ENCODE assay signal across 14 mouse cellular contexts in the genomic region with DNA sequence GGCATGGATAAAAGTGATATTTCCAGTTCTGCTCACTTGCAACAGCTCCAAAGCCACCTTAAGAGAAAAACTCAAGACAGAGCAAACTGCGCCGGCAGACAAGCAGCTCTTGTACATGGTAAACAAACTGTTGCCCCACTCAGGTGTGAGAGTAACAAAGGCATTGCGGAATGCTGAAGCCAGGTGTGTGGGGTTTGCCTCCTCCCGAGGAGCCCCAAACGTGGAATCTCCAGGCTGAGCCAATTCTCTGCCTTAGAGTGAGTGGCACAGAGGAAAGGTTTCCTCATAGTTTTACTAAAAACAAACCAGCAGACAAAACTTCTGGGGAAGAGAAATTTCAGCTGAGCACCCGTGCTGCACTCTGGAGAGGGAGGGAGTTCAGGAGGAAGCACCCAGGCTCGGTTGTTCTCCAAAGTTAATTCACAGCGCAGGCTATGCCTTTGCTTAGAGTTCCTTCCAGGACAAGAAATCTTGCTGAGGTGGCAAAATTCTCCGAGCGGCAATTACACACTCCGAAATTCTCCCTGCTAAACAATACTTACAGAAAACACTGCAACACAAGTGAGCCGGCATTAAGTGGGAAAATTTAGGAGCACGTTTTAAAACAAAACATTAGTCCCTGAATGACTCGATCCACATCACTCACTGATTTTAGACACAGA.
DNase-seq lines count a peak whose midpoint lies in the region; ATAC-seq and TF ChIP-seq lines count a peak whose summit lies in the region.
"Had no signal": no experiment of that assay in that cellular context is flagged by ENCODE, and none has a peak within 500 bp of the region (broad histone marks: within the 10 kb centered on the region; RNA-seq: fewer than 3 reads in every experiment).

No protein-coding gene starts in this region.

- H3K4me2 ChIP-seq in hindbrain, embryonic 13.5 days: no peak overlapping the region
- no peak overlapping the region for H3K4me2 ChIP-seq in hindbrain, embryonic 16.5 days (ENCODE audit: low read length)
- no peak overlapping the region for H3K4me2 ChIP-seq in embryonic facial prominence, embryonic 15.5 days (replicated peaks)
- H3K4me2 ChIP-seq: heart, embryonic 12.5 days; liver, embryonic 15.5 days had no signal

- H3K4me1 ChIP-seq in hindbrain, embryonic 13.5 days (replicated peaks): peaks cover 24% of the 10 kb centered on the region
- H3K4me1 ChIP-seq in hindbrain, embryonic 16.5 days (ENCODE audit: control insufficient read depth, insufficient read depth, low read depth, low read length): peaks cover 11% of the 10 kb centered on the region
- H3K4me1 ChIP-seq in E14TG2a.4 (replicated peaks; ENCODE audit: low read depth, low read length): peaks cover 44% of the 10 kb centered on the region
- peaks cover 38% of the 10 kb centered on the region for H3K4me1 ChIP-seq in embryonic facial prominence, embryonic 15.5 days

- H3K9me3 ChIP-seq in hindbrain, embryonic 13.5 days: no peaks in the 10 kb centered on the region
- H3K9me3 ChIP-seq in hindbrain, embryonic 16.5 days (ENCODE audit: control insufficient read depth, low read length): no peaks in the 10 kb centered on the region
- H3K9me3 ChIP-seq in E14TG2a.4 (ENCODE audit: low read length): no peaks in the 10 kb centered on the region
- no peaks in the 10 kb centered on the region for H3K9me3 ChIP-seq in embryonic facial prominence, embryonic 15.5 days (replicated peaks)
- H3K9me3 ChIP-seq: heart, embryonic 12.5 days; liver, embryonic 15.5 days had no signal

- 0 out of 2 replicates have a peak overlapping the region, but pooled peaks have one; percentile 45 for H3K27ac ChIP-seq in hindbrain, embryonic 13.5 days
- no peak overlapping the region for H3K27ac ChIP-seq in hindbrain, embryonic 16.5 days (ENCODE audit: low read depth, low read length)
- H3K27ac ChIP-seq in embryonic facial prominence, embryonic 15.5 days (replicated peaks): peak overlapping the region; percentile 71
- H3K27ac ChIP-seq: liver, embryonic 15.5 days had no signal

- no peak for TF ChIP-seq CTCF in E14TG2a.4 (conservative IDR thresholded peaks at IDR 0.05; ENCODE audit: low read length)

- WGBS in hindbrain, embryonic 13.5 days: 75% methylated on average over 14 of the region's 14 CpGs
- 68% methylated on average over 14 of the region's 14 CpGs for WGBS in hindbrain, embryonic 16.5 days
- 42% methylated on average over 14 of the region's 14 CpGs for WGBS in embryonic facial prominence, embryonic 15.5 days

- no peak overlapping the region for H3K9ac ChIP-seq in hindbrain, embryonic 13.5 days
- H3K9ac ChIP-seq in hindbrain, embryonic 16.5 days (ENCODE audit: low read depth, low read length): no peak overlapping the region; the same call in 1 of the 2 replicates
- H3K9ac ChIP-seq in embryonic facial prominence, embryonic 15.5 days: no peak overlapping the region
- H3K9ac ChIP-seq: heart, embryonic 12.5 days; liver, embryonic 15.5 days had no signal

- H3K4me3 ChIP-seq in hindbrain, embryonic 13.5 days: no peak overlapping the region
- no peak overlapping the region for H3K4me3 ChIP-seq in hindbrain, embryonic 16.5 days (ENCODE audit: low read length)
- H3K4me3 ChIP-seq in E14TG2a.4 (replicated peaks; ENCODE audit: low read length): peak overlapping the region; percentile 39
- H3K4me3 ChIP-seq in embryonic facial prominence, embryonic 15.5 days (replicated peaks): no peak overlapping the region
- H3K4me3 ChIP-seq: heart, embryonic 12.5 days; liver, embryonic 15.5 days had no signal

- H3K36me3 ChIP-seq in hindbrain, embryonic 13.5 days: no peaks in the 10 kb centered on the region
- no peaks in the 10 kb centered on the region for H3K36me3 ChIP-seq in hindbrain, embryonic 16.5 days (ENCODE audit: control insufficient read depth, insufficient read depth, low read length)
- H3K36me3 ChIP-seq in E14TG2a.4 (ENCODE audit: insufficient read depth, low read length): no peaks in the 10 kb centered on the region
- peaks cover 2% of the 10 kb centered on the region; the same call in 1 of the 2 replicates for H3K36me3 ChIP-seq in embryonic facial prominence, embryonic 15.5 days
- H3K36me3 ChIP-seq: liver, embryonic 15.5 days had no signal

- ATAC-seq in hindbrain, embryonic 13.5 days (ENCODE audit: low FRiP score): no peak
- ATAC-seq in hindbrain, embryonic 16.5 days: no peak
- ATAC-seq in embryonic facial prominence, embryonic 15.5 days (ENCODE audit: insufficient number of reproducible peaks, low FRiP score, low TSS enrichment, low read depth): no peak
- ATAC-seq: inflammation-experienced regulatory T-cells, adult 6 months; midbrain, embryonic 16.5 days had no signal

- H3K27me3 ChIP-seq in hindbrain, embryonic 13.5 days: no peaks in the 10 kb centered on the region
- no peaks in the 10 kb centered on the region for H3K27me3 ChIP-seq in hindbrain, embryonic 16.5 days (replicated peaks; ENCODE audit: control insufficient read depth, insufficient read depth, low read length)
- no peaks in the 10 kb centered on the region for H3K27me3 ChIP-seq in E14TG2a.4 (ENCODE audit: insufficient read depth, low read length)
- no peaks in the 10 kb centered on the region for H3K27me3 ChIP-seq in embryonic facial prominence, embryonic 15.5 days
- H3K27me3 ChIP-seq: heart, embryonic 12.5 days; liver, embryonic 15.5 days had no signal

- peak; percentile 72 for DNase-seq in lung, postnatal 25 days (ENCODE audit: low spot score)
- DNase-seq in right cerebral cortex, postnatal 10 days (ENCODE audit: low spot score in 2 of 2): no peak
- no peak for DNase-seq in cerebellum, adult 9-11 months
- DNase-seq in kidney, adult 18-20 months: no peak
- DNase-seq: kidney, adult 9 months; thymus, postnatal 25 days had no signal
